Mouse (Mus musculus): ENCODE results near the gene Vkorc1. TPM values are rescaled to one million over a fixed set of nuclear protein-coding genes. Genes with fewer than 3 reads are reported as not detected.

Gene Vkorc1
- total RNA-seq (2012; rRNA removed) (0.25 TPM in 1 of 2 replicates, not detected in the other), total RNA-seq (2014; rRNA removed) (not detected in 2 replicates), polyA plus RNA-seq (2012; ENCODE audit: insufficient read length, low read depth) (0.56 TPM in 1 of 2 replicates, not detected in the other)

DNA sequence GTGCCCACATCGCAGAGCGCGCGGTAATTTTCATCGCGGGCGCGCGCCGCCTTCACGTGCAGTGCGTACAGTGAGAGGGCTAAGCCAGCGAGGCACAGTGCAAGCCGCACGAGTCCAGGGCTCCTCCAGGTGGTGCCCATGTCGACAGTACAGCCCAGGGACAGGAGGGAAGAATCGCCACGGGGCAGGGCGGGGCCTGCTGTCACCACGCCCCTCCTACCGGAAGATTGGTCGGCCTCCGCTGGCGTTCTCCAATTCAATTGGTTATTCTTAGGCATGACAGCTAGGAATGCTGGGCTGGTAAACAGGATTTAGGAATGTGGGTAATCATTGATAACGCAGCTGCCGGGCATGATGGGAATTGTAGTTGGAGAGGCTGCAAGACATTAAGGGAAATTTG is at the start of gene Vkorc1, which contains the start of gene Gm21974:
Gene Vkorc1, minus strand, starts transcription at position 176 of the 400 bp plus-strand sequence.
Gene Gm21974, minus strand, starts transcription at position 13 of the 400 bp plus-strand sequence.
- dilution Hi-C loops (cut with MboI; ENCODE audit: extremely low pct_ligation_motif_present, extremely low pct_unique_long_range_greater_than_20kb, low sequenced_read_pairs) = no loop called here
- no peaks in the 10 kb centered on the region for H3K79me2 ChIP-seq (replicated peaks; ENCODE audit: control insufficient read depth, extremely low read depth, insufficient read depth, poor library complexity, severe bottlenecking)
- 0 out of 4 replicates have a peak, but pooled peaks cover 0 to 2% of the 10 kb centered on the region in 2 experiments for H3K4me1 ChIP-seq (ENCODE audit: control insufficient read depth in 1 of 2, insufficient read depth in 2 of 2)
- no peak within 1 kb of the TSS for H3K9ac ChIP-seq (ENCODE audit: insufficient read depth, low read depth)
- DNase-seq (ENCODE audit: extremely low read depth) = no peak
- no peak within 1 kb of the TSS for H3K4me2 ChIP-seq (ENCODE audit: insufficient read depth, low read depth, poor library complexity, severe bottlenecking)
- no peak within 1 kb of the TSS for H3K4me3 ChIP-seq (replicated peaks in 1 of 3; ENCODE audit: low read depth in 2 of 3, low read length in 2 of 3, poor library complexity in 1 of 3)
- H3K27me3 ChIP-seq (replicated peaks) = no peaks in the 10 kb centered on the region
- peaks cover 0 to 38% of the 10 kb centered on the region in 2 experiments for H3K36me3 ChIP-seq (replicated peaks in 1 of 2; ENCODE audit: control insufficient read depth in 1 of 2, insufficient read depth in 1 of 2, low read length in 1 of 2)
- in situ Hi-C loops (cut with MboI; ENCODE audit: low pct_ligation_motif_present, low pct_unique_long_range_greater_than_20kb, low sequenced_read_pairs) = no loop called here
- TF ChIP-seq ZMIZ1 (IDR thresholded peaks at IDR 0.05; ENCODE audit: low read depth, low read length) (no peak), GABPA (IDR thresholded peaks at IDR 0.05; ENCODE audit: insufficient replicate concordance, low read depth, low read length) (no peak), MXI1 (IDR thresholded peaks at IDR 0.05; ENCODE audit: low read depth, low read length) (no peak), KAT2A (IDR thresholded peaks at IDR 0.05; ENCODE audit: insufficient replicate concordance, low read length) (no peak), USF2 (conservative IDR thresholded peaks at IDR 0.05; ENCODE audit: low read depth, low read length) (no peak), ZNF384 (IDR thresholded peaks at IDR 0.05; ENCODE audit: low read depth, low read length) (no peak), MAFK (IDR thresholded peaks at IDR 0.05; ENCODE audit: insufficient replicate concordance, low read length) (no peak), RAD21 (IDR thresholded peaks at IDR 0.05; ENCODE audit: low read depth, low read length) (no peak), TBP (conservative IDR thresholded peaks at IDR 0.05; ENCODE audit: low read depth, low read length) (no peak), EP300 (IDR thresholded peaks at IDR 0.05; ENCODE audit: low read length) (no peak), UBTF (IDR thresholded peaks at IDR 0.05; ENCODE audit: low read depth, low read length) (no peak), JUN (IDR thresholded peaks at IDR 0.05; ENCODE audit: insufficient read depth, low read depth, low read length) (no peak), CHD2 (IDR thresholded peaks at IDR 0.05; ENCODE audit: low read length) (no peak), NRF1 (IDR thresholded peaks at IDR 0.05; ENCODE audit: low read depth, low read length) (no peak)
- no peak within 1 kb of the TSS for H3K27ac ChIP-seq (ENCODE audit: insufficient read depth, low read depth)
- peaks cover 3% of the 10 kb centered on the region for H3K9me3 ChIP-seq (replicated peaks; ENCODE audit: low read length)

DNA sequence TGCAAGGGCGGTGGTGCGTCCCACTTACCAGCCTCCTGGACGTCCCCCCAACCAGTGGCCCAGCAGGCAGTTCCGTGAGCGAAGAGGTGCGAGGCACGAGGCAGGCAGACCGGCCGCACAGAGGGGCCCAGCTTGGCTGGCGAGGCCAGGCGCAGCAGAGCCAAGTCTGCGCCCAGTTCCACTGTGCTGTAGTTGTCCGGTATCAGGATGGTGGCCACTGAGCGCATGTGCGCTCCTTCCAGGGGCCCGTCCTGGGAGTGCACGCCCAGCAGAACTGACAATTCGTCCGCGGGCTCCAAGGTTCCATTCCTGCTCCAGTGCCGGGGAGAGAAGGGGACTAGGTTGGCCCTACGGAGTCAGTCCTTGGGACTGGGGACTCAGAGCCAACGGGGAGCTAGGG is 49.2 kb upstream of the Vkorc1 start:
- dilution Hi-C loops (cut with MboI; ENCODE audit: extremely low pct_ligation_motif_present, extremely low pct_unique_long_range_greater_than_20kb, low sequenced_read_pairs) = no loop called here
- H3K4me2 ChIP-seq (ENCODE audit: insufficient read depth, low read depth, poor library complexity, severe bottlenecking) = no peak overlapping the region
- no peak for DNase-seq (ENCODE audit: extremely low read depth)

More for the DNA sequence above, 49.2 kb upstream of the Vkorc1 start:
- no peaks in the 10 kb centered on the region for H3K9me3 ChIP-seq (replicated peaks; ENCODE audit: low read length)
- H3K27ac ChIP-seq (ENCODE audit: insufficient read depth, low read depth) = no peak overlapping the region
- no peak for TF ChIP-seq JUN (IDR thresholded peaks at IDR 0.05; ENCODE audit: insufficient read depth, low read depth, low read length)
- TF ChIP-seq BHLHE40 (IDR thresholded peaks at IDR 0.05; ENCODE audit: low read depth, low read length) = no peak
- no peak for TF ChIP-seq NELFE (IDR thresholded peaks at IDR 0.05; ENCODE audit: low read depth, low read length)
- TF ChIP-seq ZKSCAN1 (IDR thresholded peaks at IDR 0.05; ENCODE audit: borderline replicate concordance, low read depth, low read length) = no peak
- TF ChIP-seq ELF1 (IDR thresholded peaks at IDR 0.05; ENCODE audit: low read depth, low read length) = no peak
- TF ChIP-seq MYC (IDR thresholded peaks at IDR 0.05; ENCODE audit: low read depth, low read length) = no peak
- TF ChIP-seq USF2 (conservative IDR thresholded peaks at IDR 0.05; ENCODE audit: low read depth, low read length) = no peak
- TF ChIP-seq KAT2A (IDR thresholded peaks at IDR 0.05; ENCODE audit: insufficient replicate concordance, low read length) = no peak
- TF ChIP-seq ZC3H11A (IDR thresholded peaks at IDR 0.05; ENCODE audit: low read depth, low read length) = no peak
- TF ChIP-seq IRF4 (IDR thresholded peaks at IDR 0.05; ENCODE audit: low read depth, low read length) = no peak
- no peak for TF ChIP-seq CHD2 (IDR thresholded peaks at IDR 0.05; ENCODE audit: low read length)
- TF ChIP-seq E2F4 (IDR thresholded peaks at IDR 0.05; ENCODE audit: insufficient replicate concordance, low read depth, low read length) = no peak
- TF ChIP-seq TBP (conservative IDR thresholded peaks at IDR 0.05; ENCODE audit: low read depth, low read length) = no peak
- no peak overlapping the region for H3K4me3 ChIP-seq (replicated peaks in 1 of 3; ENCODE audit: low read depth in 2 of 3, low read length in 2 of 3, poor library complexity in 1 of 3)
- H3K79me2 ChIP-seq (replicated peaks; ENCODE audit: control insufficient read depth, extremely low read depth, insufficient read depth, poor library complexity, severe bottlenecking) = no peaks in the 10 kb centered on the region
- H3K9ac ChIP-seq (ENCODE audit: insufficient read depth, low read depth) = no peak overlapping the region
- in situ Hi-C loops (cut with MboI; ENCODE audit: low pct_ligation_motif_present, low pct_unique_long_range_greater_than_20kb, low sequenced_read_pairs) = no loop called here
- H3K36me3 ChIP-seq (replicated peaks in 1 of 2; ENCODE audit: control insufficient read depth in 1 of 2, insufficient read depth in 1 of 2, low read length in 1 of 2) = no peaks in the 10 kb centered on the region
- peaks cover 64% of the 10 kb centered on the region for H3K27me3 ChIP-seq (replicated peaks)
- H3K4me1 ChIP-seq (ENCODE audit: control insufficient read depth in 1 of 2, insufficient read depth in 2 of 2) = no peaks in the 10 kb centered on the region

Measured in CH12.LX (cell line).